Mouse (Mus musculus): ENCODE results near the gene Eepd1. TPM values are rescaled to one million over a fixed set of nuclear protein-coding genes. Genes with fewer than 3 reads are reported as not detected.

Gene Eepd1
- polyA plus RNA-seq, 2 experiments: 2.3 to 4.4 TPM

- Histone ChIP-seq H3K27ac (no peak overlapping the region), H3K4me2 (ENCODE audit: low read depth) (no peak overlapping the region), H3K9me3 (ENCODE audit: control insufficient read depth, low read length) (no peaks in the 10 kb centered on the region), H3K4me1 (replicated peaks; ENCODE audit: control insufficient read depth in 2 of 2, insufficient read depth in 2 of 2, low read length in 1 of 2) (no peaks in the 10 kb centered on the region), H3K4me3 (ENCODE audit: insufficient read depth in 1 of 2, low read depth in 2 of 2, low read length in 2 of 2) (no peak overlapping the region), H3K27me3 (ENCODE audit: control insufficient read depth, insufficient read depth, low read length) (no peaks in the 10 kb centered on the region), H3K9ac (replicated peaks) (no peak overlapping the region), H3K36me3 (replicated peaks; ENCODE audit: control insufficient read depth, insufficient read depth, low read depth) (no peaks in the 10 kb centered on the region)
- TF ChIP-seq EP300 (IDR thresholded peaks at IDR 0.05; ENCODE audit: low read depth) (no peak), CTCF (IDR thresholded peaks at IDR 0.05; ENCODE audit: low read depth) (no peak)
- ATAC-seq (ENCODE audit: insufficient read depth) (no peak), DNase-seq (ENCODE audit: low read depth in 3 of 3, low spot score in 3 of 3) (no peak)
Observed at GRCm38 (mm10) chr9:25443546-25443945, 37.8 kb upstream of the Eepd1 start.

GRCm38 (mm10) chr9:25450394-25450793 lies 31.0 kb upstream of the Eepd1 start:
- Histone ChIP-seq H3K4me1 (replicated peaks; ENCODE audit: control insufficient read depth in 2 of 2, insufficient read depth in 2 of 2, low read length in 1 of 2) (no peaks in the 10 kb centered on the region), H3K4me3 (ENCODE audit: insufficient read depth in 1 of 2, low read depth in 2 of 2, low read length in 2 of 2) (no peak overlapping the region), H3K27me3 (ENCODE audit: control insufficient read depth, insufficient read depth, low read length) (no peaks in the 10 kb centered on the region), H3K27ac (no peak overlapping the region), H3K36me3 (replicated peaks; ENCODE audit: control insufficient read depth, insufficient read depth, low read depth) (no peaks in the 10 kb centered on the region), H3K4me2 (ENCODE audit: low read depth) (no peak overlapping the region), H3K9ac (replicated peaks) (no peak overlapping the region), H3K9me3 (ENCODE audit: control insufficient read depth, low read length) (no peaks in the 10 kb centered on the region)
- 36% methylated on average over 4 of the region's 4 CpGs for WGBS (ENCODE audit: insufficient replicate concordance)
- TF ChIP-seq EP300 (IDR thresholded peaks at IDR 0.05; ENCODE audit: low read depth) (no peak), CTCF (IDR thresholded peaks at IDR 0.05; ENCODE audit: low read depth) (no peak)
- ATAC-seq (ENCODE audit: insufficient read depth) (no peak), DNase-seq (ENCODE audit: low read depth in 3 of 3, low spot score in 3 of 3) (no peak)

GRCm38 (mm10) chr9:25455027-25455426 lies 26.3 kb upstream of the Eepd1 start:
- WGBS (ENCODE audit: insufficient replicate concordance): 71% methylated on average over 2 of the region's 2 CpGs

GRCm38 (mm10) chr9:25460835-25461555 lies 20.4 kb upstream of the Eepd1 start:
- no peak overlapping the region for H3K27ac ChIP-seq
- DNase-seq (ENCODE audit: low read depth in 3 of 3, low spot score in 3 of 3): no peak
- WGBS (ENCODE audit: insufficient replicate concordance): 44% methylated on average over 10 of the region's 10 CpGs
- H3K36me3 ChIP-seq (replicated peaks; ENCODE audit: control insufficient read depth, insufficient read depth, low read depth): no peaks in the 10 kb centered on the region
- no peak overlapping the region for H3K4me2 ChIP-seq (ENCODE audit: low read depth)
- H3K9ac ChIP-seq (replicated peaks): no peak overlapping the region
- no peak overlapping the region for H3K4me3 ChIP-seq (ENCODE audit: insufficient read depth in 1 of 2, low read depth in 2 of 2, low read length in 2 of 2)
- no peak for ATAC-seq (ENCODE audit: insufficient read depth)
- 0 out of 4 replicates have a peak, but pooled peaks cover 0 to 2% of the 10 kb centered on the region in 2 experiments for H3K4me1 ChIP-seq (replicated peaks; ENCODE audit: control insufficient read depth in 2 of 2, insufficient read depth in 2 of 2, low read length in 1 of 2)
- TF ChIP-seq CTCF (IDR thresholded peaks at IDR 0.05; ENCODE audit: low read depth) (no peak), EP300 (IDR thresholded peaks at IDR 0.05; ENCODE audit: low read depth) (no peak)
- no peaks in the 10 kb centered on the region for H3K9me3 ChIP-seq (ENCODE audit: control insufficient read depth, low read length)
- H3K27me3 ChIP-seq (ENCODE audit: control insufficient read depth, insufficient read depth, low read length): no peaks in the 10 kb centered on the region

More at GRCm38 (mm10) chr9:25455027-25455426, 26.3 kb upstream of the Eepd1 start:
- no peaks in the 10 kb centered on the region for H3K27me3 ChIP-seq (ENCODE audit: control insufficient read depth, insufficient read depth, low read length)
- TF ChIP-seq CTCF (IDR thresholded peaks at IDR 0.05; ENCODE audit: low read depth) (no peak), EP300 (IDR thresholded peaks at IDR 0.05; ENCODE audit: low read depth) (no peak)
- no peaks in the 10 kb centered on the region for H3K4me1 ChIP-seq (replicated peaks; ENCODE audit: control insufficient read depth in 2 of 2, insufficient read depth in 2 of 2, low read length in 1 of 2)
- DNase-seq (ENCODE audit: low read depth in 3 of 3, low spot score in 3 of 3) (no peak), ATAC-seq (ENCODE audit: insufficient read depth) (no peak)
- H3K9ac ChIP-seq (replicated peaks): no peak overlapping the region
- H3K9me3 ChIP-seq (ENCODE audit: control insufficient read depth, low read length): no peaks in the 10 kb centered on the region
- H3K4me3 ChIP-seq (ENCODE audit: insufficient read depth in 1 of 2, low read depth in 2 of 2, low read length in 2 of 2): no peak overlapping the region
- H3K36me3 ChIP-seq (replicated peaks; ENCODE audit: control insufficient read depth, insufficient read depth, low read depth): no peaks in the 10 kb centered on the region
- H3K4me2 ChIP-seq (ENCODE audit: low read depth): no peak overlapping the region
- no peak overlapping the region for H3K27ac ChIP-seq

- ATAC-seq (ENCODE audit: insufficient read depth) (no peak), DNase-seq (ENCODE audit: low read depth in 3 of 3, low spot score in 3 of 3) (no peak)
- Histone ChIP-seq H3K4me2 (ENCODE audit: low read depth) (no peak overlapping the region), H3K9ac (replicated peaks) (no peak overlapping the region), H3K4me3 (ENCODE audit: insufficient read depth in 1 of 2, low read depth in 2 of 2, low read length in 2 of 2) (no peak overlapping the region), H3K36me3 (replicated peaks; ENCODE audit: control insufficient read depth, insufficient read depth, low read depth) (no peaks in the 10 kb centered on the region), H3K9me3 (ENCODE audit: control insufficient read depth, low read length) (no peaks in the 10 kb centered on the region), H3K27me3 (ENCODE audit: control insufficient read depth, insufficient read depth, low read length) (no peaks in the 10 kb centered on the region), H3K27ac (no peak overlapping the region), H3K4me1 (replicated peaks; ENCODE audit: control insufficient read depth in 2 of 2, insufficient read depth in 2 of 2, low read length in 1 of 2) (0 out of 4 replicates have a peak, but pooled peaks cover 0 to 2% of the 10 kb centered on the region in 2 experiments)
- TF ChIP-seq CTCF (IDR thresholded peaks at IDR 0.05; ENCODE audit: low read depth) (no peak), EP300 (IDR thresholded peaks at IDR 0.05; ENCODE audit: low read depth) (no peak)
- 46% methylated on average over 1 of the region's 1 CpGs for WGBS (ENCODE audit: insufficient replicate concordance)
Observed at GRCm38 (mm10) chr9:25464305-25464704, 17.0 kb upstream of the Eepd1 start.
